Mouse (Mus musculus): ENCODE results near the gene Wdr95.

DNA sequence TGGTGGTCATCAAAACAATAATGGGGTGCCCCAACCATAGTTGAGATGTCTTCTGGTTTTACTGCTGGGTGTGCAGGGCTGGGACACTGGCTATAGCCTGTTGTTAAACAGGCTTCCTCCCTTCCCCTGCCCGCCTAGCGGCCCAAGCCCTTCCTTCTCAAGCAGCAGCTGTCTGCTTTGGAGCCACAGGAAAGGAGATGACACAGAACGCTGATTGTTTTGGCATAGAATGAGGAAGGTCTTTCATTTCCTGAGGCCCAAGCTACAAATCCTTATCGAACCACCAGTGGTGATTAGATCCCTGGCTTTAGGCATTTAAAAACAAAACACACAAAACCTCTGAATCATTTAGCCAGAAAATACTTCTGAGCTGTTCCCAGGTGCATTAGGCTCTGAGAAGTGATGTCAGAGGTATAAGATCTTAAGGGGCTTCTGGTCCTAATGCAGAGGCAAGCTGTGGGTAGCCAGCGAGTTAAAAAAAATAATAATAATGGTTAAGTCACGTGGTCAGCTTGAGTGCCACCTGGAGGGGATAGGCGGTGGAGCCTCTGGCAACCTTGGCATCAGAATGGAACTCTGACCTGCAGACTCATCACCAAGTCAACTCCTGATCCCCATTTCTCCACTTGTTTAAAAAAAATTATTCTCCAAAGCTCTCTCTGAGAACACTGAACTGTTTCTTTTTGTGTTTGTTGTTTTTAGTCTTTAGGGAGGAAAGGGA, 60.5 kb downstream of the Wdr95 start:
- TF ChIP-seq USF1 (IDR thresholded peaks at IDR 0.05; ENCODE audit: low read depth) (peak; percentile 38), CTCF (IDR thresholded peaks at IDR 0.05; ENCODE audit: control insufficient read depth, insufficient read depth, insufficient read length) (no peak), MYOD1 (IDR thresholded peaks at IDR 0.05; ENCODE audit: control insufficient read depth, insufficient read length, low read depth) (no peak), MAX (IDR thresholded peaks at IDR 0.05) (no peak), FOSL1 (IDR thresholded peaks at IDR 0.05; ENCODE audit: insufficient read depth, low read length, poor library complexity, severe bottlenecking) (no peak), CEBPB (IDR thresholded peaks at IDR 0.05; ENCODE audit: low read depth) (no peak), MYOG (IDR thresholded peaks at IDR 0.05; ENCODE audit: control insufficient read depth, extremely low read depth, insufficient read length) (no peak)
